Comparison of ENCODE assay signal across 7 mouse cellular contexts in genomic region chr3:53464146-53464698, GRCm38 (mm10). TPM values are rescaled to one million over a fixed set of nuclear protein-coding genes. Genes with fewer than 3 reads are reported as not detected.
DNase-seq lines count a peak whose midpoint lies in the region; ATAC-seq and TF ChIP-seq lines count a peak whose summit lies in the region.

No protein-coding gene starts in this region.

- TF ChIP-seq CTCF in spleen, adult 2 months (IDR thresholded peaks at IDR 0.05; ENCODE audit: extremely low read depth, insufficient read depth, insufficient read length, insufficient replicate concordance), result no peak
- TF ChIP-seq CTCF in hindbrain, postnatal 0 days (IDR thresholded peaks at IDR 0.05; ENCODE audit: low read depth), result no peak

- no peaks in the 10 kb centered on the region for H3K9me3 ChIP-seq in hindbrain, postnatal 0 days (ENCODE audit: low read length)

- no peak for TF ChIP-seq POLR2A in spleen, adult 2 months (IDR thresholded peaks at IDR 0.05; ENCODE audit: low read depth, low read length)

- no peak for DNase-seq in spleen, adult 2 months (ENCODE audit: low read depth in 1 of 2, low spot score in 2 of 2)
- DNase-seq in spleen, postnatal 4 days (ENCODE audit: low spot score in 2 of 2), result no peak
- DNase-seq in embryo, embryonic 10.5 days (ENCODE audit: low spot score), result peak; percentile 50
- peak; percentile 18 for DNase-seq in hindbrain, postnatal 0 days (ENCODE audit: low spot score)
- DNase-seq in neural tube, embryonic 10.5 days (ENCODE audit: extremely low spot score, low spot score), result peak; percentile 33
- no peak for DNase-seq in cerebellum, postnatal 4 days (ENCODE audit: low spot score in 2 of 2)
- no peak for DNase-seq in thymus, postnatal 10 days (ENCODE audit: low spot score in 2 of 2)

- peaks cover 12% of the 10 kb centered on the region for H3K4me1 ChIP-seq in spleen, adult 2 months (ENCODE audit: control insufficient read depth, insufficient read depth, insufficient read length)
- H3K4me1 ChIP-seq in hindbrain, postnatal 0 days (ENCODE audit: insufficient read depth, low read length), result peaks cover 14% of the 10 kb centered on the region

- peak overlapping the region; percentile 86; the same call in 1 of the 2 replicates for H3K27ac ChIP-seq in spleen, adult 2 months (ENCODE audit: insufficient read depth, low read length)
- peak overlapping the region; percentile 90 for H3K27ac ChIP-seq in hindbrain, postnatal 0 days

- WGBS in spleen, adult 2 months, result under 1% methylated on average over 20 of the region's 20 CpGs
- under 1% methylated on average over 20 of the region's 20 CpGs for WGBS in hindbrain, postnatal 0 days

- peak overlapping the region; percentile 84 for H3K4me2 ChIP-seq in hindbrain, postnatal 0 days (ENCODE audit: low read depth, low read length)

- no peak for ATAC-seq in hindbrain, postnatal 0 days

- H3K36me3 ChIP-seq in spleen, adult 2 months (ENCODE audit: control insufficient read depth, insufficient read depth, low read length), result peaks cover 2% of the 10 kb centered on the region; the same call in 1 of the 2 replicates
- H3K36me3 ChIP-seq in hindbrain, postnatal 0 days (ENCODE audit: insufficient read depth, low read length), result peaks cover 5% of the 10 kb centered on the region; the same call in 1 of the 2 replicates

- H3K27me3 ChIP-seq in spleen, adult 2 months (ENCODE audit: control insufficient read depth, insufficient read depth, low read length), result no peaks in the 10 kb centered on the region
- H3K27me3 ChIP-seq in hindbrain, postnatal 0 days (ENCODE audit: insufficient read depth, low read length), result no peaks in the 10 kb centered on the region

- peak overlapping the region; percentile 90 for H3K4me3 ChIP-seq in spleen, adult 2 months (ENCODE audit: extremely low read depth, insufficient read depth, insufficient read length)
- H3K4me3 ChIP-seq in hindbrain, postnatal 0 days (ENCODE audit: low read length), result peak overlapping the region; percentile 93

- peak overlapping the region; percentile 87 for H3K9ac ChIP-seq in hindbrain, postnatal 0 days (replicated peaks; ENCODE audit: low read length)

RNA-seq across cellular contexts. Expression of gene Proser1, which starts 0.8 kb away (rescaled TPM):
- 38.2 and 42.8 TPM in 2 replicates for polyA plus RNA-seq in spleen, adult 2 months (2012; rRNA removed)
- total RNA-seq in hindbrain, postnatal 0 days (2014; rRNA removed), result 8.4 and 10.4 TPM in 2 replicates
- 14.7 and 14.8 TPM in 2 replicates for polyA plus RNA-seq in hindbrain, postnatal 0 days (2015; fragmentation: Nextera tagmentation; extraction: Ambion mirVana)

RNA-seq across cellular contexts. Expression of gene Nhlrc3, which starts 1.1 kb away (rescaled TPM):
- polyA plus RNA-seq in spleen, adult 2 months (2012; rRNA removed), result 7.0 and 7.1 TPM in 2 replicates
- 13.5 and 14.4 TPM in 2 replicates for total RNA-seq in hindbrain, postnatal 0 days (2014; rRNA removed)
- 6.6 and 7.5 TPM in 2 replicates for polyA plus RNA-seq in hindbrain, postnatal 0 days (2015; fragmentation: Nextera tagmentation; extraction: Ambion mirVana)

RNA-seq across cellular contexts. Expression of gene Stoml3, which starts 24.2 kb away (rescaled TPM):
- not detected in 2 replicates for polyA plus RNA-seq in spleen, adult 2 months (2012; rRNA removed)
- total RNA-seq in hindbrain, postnatal 0 days (2014; rRNA removed), result 0.07 TPM in 1 of 2 replicates, not detected in the other
- polyA plus RNA-seq in hindbrain, postnatal 0 days (2015; fragmentation: Nextera tagmentation; extraction: Ambion mirVana), result not detected in 2 replicates

Comparison
In these comparisons a context has a peak if more than half of its experiments do, and no peak if none do; other contexts are left out.
1. DNase-seq: peak in embryo, embryonic 10.5 days (single experiment), hindbrain, postnatal 0 days (single experiment) and neural tube, embryonic 10.5 days (single experiment); none in spleen, adult 2 months (0 of 2), spleen, postnatal 4 days (0 of 2), cerebellum, postnatal 4 days (0 of 2) and thymus, postnatal 10 days (0 of 2).